Mouse (Mus musculus) left cerebral cortex, adult 9 months (tissue): ENCODE results near the gene Hsf2.
"Not testable (repeated sequence)": the region's sequence is repeated elsewhere in the genome, so short reads cannot be mapped to it uniquely, and the experiment has no call there.

ENCODE experiments used
- DNase-seq, 2 experiments: peaks; one replicate each; pipeline ENCODE4 v3.0.0; 2022; ENCODE audit warnings: low spot score in 2 of 2

Gene Hsf2

DNA sequence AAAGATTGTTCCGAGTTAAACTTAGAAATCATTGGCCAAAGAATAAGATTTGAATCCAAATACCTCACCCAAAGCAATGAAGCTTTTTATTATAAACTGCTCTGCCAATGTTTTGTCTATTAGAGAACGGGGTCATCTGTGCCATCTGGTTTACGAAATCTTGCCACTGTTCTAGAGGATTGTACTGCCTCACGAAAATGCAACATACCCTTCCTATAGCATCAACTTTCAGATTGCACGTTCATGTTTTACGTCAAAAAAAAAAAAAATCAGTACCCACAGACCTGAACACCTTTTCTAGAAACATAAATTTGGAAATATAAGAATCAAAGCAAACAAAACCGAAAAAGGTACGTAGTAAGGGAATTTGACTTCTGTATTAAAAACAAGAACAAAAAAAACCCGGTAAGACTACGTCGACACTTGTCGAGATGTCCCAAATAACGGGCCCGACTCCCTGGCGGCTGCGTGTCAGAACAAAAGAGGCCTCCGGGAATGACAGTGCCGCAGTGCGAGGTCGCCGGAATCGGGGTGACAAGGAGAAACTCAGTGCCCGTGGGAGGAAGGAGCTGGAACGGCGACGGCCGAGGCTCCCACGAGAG is 45.5 kb downstream of the Hsf2 start:
- no peak for DNase-seq

DNA sequence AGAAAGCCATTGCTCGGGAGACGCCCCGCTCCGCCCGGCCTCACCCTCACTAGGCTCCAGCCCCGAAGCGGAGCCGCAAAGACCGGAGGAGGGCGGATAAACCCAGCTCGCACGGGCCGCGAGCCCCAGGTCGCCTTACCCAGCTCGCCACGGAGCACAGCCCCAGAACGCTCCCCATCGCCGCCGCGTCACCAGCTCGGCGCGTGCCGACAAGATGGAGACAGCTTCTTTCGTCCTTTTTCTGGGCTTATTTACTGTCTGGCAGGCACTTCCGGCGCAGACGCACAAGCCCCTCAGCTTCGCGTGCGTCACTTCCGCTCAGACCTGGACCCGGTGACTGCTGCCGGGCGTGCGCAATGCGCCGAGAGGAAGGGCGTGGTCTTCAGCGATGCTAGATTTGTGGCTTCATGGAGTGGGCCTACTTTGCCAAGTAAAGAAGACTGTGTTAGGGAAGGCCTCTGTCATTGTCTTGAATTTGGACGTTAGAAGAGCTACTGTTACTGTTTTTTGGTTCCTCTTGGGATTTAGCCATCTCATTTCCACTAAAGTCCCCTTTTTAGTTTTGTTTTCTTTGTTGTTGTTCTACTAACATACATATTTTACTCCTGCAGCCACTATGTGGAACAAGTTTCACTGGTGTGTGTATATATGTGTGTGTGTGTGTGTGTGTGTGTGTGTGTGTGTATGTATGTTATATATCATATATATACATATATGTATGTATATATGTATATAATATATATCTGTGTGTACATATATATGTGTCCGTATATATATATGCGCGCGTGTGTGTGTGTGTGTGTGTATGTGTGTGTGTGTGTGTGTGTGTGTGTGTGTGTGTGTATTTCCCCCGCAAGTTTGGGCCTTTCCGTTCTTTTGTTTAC is 46.3 kb downstream of the Hsf2 start, which contains the start of gene Serinc1:
Serinc1 (minus strand) TSS at position 313 of the 884 bp plus-strand sequence.
- DNase-seq: peak; percentile 89 to 95

DNA sequence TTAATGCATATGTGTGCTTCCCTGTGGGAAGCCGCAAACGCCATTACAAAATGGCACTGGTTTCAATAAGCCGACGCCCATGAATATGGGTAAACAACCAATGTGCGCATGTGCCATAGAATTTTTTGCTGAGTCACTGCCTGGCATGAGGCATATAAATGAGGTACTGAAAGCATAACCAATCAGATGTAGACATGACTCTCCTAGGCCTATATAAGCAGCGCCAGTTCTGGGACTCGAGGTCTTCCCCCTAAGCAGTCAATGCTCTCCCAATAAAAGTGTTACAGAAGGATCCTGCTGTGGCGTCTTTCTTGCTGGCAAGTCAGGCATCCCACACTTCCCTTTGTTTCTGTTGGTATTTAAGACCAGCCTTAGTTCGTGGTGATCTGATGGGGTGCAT is 57.7 kb downstream of the Hsf2 start:
- DNase-seq: not testable (repeated sequence)

DNA sequence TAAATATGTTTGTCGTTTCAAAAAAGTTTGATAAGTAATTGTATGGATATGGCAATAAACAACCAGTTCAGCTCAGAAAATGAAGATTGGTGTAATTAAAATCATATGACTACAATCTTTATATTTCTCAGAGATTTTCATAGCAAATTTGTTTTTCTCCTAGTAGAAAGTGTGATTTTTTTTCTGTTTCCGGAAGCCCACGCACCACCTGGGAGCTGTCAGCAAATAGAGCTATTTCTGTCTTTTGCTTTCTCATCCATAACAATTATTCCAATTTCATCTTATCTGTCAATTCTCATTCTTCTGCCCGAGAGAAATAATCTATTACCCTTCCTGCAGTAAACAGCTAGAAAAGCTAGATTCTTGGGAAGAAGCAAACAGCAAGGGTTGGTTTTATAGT is 63.4 kb downstream of the Hsf2 start:
- peak in 1 of 2 experiments; percentile 44 for DNase-seq

DNA sequence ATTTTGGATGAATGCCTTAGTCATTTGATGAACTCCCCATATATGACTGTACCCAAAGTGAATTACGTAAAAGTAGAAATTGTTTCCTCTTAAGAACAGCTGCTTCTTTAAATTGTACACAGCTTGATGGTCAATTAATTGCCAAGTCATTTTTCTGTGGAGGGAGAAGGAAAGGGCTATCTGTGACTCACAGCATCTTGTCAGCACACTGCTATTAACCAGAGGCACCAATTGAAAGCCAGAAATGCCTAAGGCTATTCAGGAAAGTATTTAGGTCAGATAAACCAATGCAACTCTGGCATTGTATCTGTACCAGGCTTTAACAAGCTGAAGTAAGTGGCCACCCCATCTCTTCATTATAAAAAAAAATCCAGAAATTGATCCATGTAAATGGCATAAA is 67.5 kb downstream of the Hsf2 start:
- DNase-seq: no peak

DNA sequence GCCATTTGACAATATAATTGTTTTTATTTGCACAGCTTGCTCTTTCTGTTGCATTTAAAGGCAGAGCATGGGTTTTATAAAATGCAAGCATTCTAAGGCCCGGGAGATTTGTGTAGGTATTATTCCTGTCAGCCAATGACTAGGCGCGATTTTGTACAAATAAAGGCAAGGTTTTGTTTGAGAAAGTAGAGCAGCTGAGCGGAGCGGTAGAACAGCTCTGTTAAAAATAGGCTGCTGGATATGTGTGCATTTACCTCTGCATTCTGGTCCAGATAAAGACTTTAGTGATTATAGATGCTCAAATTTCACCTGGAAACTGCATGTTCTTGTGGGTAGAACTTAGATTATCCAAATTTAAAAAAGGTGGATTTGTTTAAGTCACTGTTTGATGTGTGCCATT is 71.4 kb downstream of the Hsf2 start:
- DNase-seq: no peak
